Mouse (Mus musculus) frontal cortex, postnatal 10 days (tissue): Measurements from ENCODE around the gene Abca9.

Experiments
- DNase-seq, 2 experiments: peaks; one replicate each; pipeline ENCODE4 v3.0.0; 2022; ENCODE audit warnings: low spot score in 2 of 2, mixed read lengths in 1 of 2

Abca9 gene

DNA sequence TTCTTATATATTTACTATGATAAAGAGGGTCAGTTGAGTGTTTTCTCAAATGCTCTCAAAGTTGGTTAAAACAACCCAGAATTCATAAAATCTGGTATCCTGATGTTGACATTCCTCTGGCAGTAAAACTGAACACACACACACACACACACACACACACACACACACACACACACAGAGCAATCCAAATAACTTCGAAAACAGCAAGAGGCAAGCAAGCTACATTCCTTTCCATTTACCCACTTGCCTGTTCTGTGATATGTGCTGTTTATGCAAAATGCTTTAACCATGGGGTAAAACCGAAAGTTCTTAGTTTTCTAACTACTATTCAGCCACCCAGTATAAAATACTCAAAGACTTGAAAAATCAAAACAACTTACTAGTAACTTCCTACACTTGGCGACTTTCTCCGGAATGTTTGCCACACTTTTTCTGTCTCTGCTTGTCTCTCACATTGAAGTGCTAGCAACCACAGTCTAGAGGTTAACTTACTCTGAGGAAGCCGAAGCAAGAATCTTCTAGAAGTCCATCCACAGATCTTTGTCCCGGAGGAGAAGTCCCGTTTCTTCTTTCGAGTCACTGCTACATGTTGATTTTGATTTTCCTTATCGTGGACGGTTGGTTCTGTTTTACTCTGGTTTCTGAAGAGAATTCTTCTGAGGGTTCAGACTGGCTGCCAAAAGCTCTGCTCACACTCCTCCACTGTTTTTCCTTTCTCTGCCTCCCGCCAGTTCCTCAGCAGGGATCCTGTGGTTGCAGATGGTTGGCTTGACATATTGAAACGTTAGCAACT is at the start of gene Abca9:
Gene Abca9, minus strand, starts transcription at position 738 of the 793 bp plus-strand sequence.
- peak; percentile 17 to 32 for DNase-seq

DNA sequence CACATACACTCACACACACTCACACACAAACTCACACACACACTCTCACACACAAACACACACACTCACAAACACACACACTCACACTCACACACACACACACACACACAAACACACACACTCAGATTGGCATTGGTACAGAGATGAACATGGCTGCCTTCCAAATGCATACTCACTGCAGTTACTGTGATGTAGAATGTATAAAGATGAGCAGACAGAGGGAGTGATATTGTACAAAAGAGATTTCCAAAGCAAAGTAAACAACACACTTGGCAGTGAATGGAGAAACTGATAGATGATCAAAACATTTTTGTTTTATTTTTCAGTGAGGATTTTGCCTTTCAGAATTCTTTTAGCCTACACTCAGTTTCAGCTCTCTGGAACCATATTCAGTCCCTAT is 49.1 kb upstream of the Abca9 start:
- DNase-seq, result no peak

DNA sequence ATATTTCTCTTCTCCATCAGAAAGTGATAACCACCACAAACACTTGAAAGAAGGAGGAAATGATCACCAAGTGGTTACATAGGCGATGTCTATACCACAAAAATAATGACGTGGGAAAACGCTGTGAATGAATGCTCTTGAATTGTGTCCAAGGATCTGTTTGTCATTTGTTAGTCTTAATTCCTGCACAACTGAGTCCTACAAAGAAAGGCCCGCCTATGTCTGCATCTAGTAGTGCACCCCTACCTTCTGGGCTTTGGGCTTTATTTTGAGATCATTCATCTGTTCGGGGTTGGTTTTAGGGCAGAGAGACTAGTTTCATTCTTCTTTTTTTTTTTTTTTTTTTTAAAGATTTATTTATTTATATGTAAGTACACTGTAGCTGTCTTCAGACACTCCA is 35.9 kb upstream of the Abca9 start:
- no peak for DNase-seq

DNA sequence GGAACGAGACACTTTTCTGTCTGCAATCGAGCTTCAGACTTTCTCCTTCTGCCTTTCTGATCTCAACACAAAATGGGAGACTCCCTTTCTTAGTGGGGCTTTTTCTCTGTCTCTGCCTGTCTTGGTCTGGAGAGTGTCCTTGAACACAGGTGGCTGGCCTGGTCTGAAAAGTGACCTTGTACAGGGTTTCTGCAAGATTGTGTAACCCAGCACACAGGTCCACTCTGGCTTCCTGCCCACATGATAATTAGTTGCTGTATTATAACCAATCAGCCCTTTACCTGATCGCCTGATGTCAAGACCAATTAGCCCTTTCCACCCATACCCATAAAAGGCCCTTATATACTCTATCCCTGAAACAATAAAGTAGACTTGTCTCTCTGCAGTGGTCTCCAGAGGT is 30.9 kb upstream of the Abca9 start:
- no peak for DNase-seq

DNA sequence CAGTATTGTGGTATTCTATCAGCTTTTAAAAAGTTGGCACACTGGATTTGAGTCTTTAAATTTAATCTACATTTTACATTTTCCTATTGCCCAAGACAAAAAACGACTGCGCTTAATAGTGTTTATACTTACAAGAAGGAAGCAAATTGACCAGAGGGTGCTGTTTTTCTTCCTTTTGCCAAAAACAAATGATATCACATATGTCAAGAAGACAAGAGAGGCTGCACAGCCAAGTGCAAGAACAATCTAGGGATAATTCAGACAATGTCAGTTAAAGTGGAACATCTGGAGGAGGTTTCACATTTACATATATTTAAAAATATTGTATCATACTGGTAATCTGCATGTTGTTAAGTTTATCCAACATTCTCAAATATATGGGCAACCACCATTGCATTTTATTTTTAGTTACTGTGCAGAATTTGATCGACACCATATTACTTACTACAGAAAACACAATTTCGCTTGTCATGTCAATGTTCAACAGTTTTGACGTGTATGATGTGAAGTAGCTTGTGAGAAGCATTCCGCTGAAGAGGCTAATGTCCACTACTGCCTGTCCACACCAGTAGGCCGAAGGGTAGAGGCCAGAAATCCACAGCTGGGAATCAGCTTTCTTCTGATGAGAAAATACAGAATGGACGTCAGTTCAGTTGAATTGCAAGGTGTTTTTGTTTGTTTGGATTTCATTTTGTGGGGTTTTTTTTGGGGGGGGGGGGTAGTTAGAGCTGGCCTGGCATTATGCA is 28.7 kb upstream of the Abca9 start:
- DNase-seq, result no peak

DNA sequence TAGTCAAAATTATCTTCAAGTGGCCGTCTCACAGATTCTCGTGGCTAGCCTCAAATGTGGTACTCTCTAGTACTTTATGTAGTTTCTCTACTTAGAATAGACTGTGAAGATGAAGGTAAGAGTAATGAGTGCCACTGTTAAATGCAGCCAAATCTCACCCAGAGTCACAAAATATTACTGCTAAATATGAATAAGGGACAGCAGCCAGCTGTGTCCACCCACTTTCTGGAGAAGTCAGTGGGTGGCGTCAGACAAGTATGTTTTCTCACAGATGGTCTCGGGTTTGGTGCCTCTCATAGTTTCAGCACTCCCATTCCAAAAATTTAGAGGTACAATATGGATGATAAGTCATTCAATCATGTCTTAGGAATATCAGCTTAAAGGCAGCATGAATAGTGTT is 27.3 kb upstream of the Abca9 start:
- DNase-seq, result no peak

DNA sequence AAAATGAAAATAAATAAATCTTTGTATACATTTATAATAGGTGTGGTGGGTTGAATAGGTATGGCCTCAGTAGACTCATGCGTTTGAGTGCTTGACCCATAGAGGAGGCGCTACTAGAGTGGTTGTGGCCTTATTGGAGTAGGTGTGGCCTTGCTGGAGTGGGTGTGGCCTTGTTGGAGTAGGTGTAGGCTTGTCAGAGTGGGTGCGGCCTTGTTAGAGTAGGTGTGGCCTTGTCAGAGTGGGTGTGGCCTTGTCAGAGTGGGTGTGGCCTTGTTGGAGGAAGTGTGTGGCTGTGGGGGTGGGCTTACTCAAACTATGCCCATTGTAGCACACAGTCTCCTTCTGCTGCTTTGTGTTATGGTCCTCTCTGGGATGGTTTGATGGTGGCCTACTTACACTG is 3.2 kb upstream of the Abca9 start:
- no peak for DNase-seq

DNA sequence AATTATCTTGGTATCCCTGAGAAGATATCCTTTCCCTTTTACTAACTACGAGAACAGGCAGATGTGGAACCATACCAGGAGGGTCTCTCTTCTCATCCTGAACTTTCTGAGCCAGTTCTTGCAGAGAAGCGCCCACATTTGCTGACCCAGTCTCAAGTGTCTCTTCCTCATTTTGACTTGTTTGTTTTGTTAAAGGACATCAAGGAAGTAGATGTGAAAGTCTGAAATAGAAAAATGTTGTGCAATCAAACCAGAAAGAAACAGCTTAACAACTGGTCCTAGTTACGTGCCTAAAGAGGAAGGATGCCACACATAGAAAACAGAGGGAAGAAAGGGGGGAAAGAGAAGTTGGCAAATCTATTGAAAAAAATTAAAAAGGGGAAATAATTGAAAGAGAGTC is 2.2 kb downstream of the Abca9 start:
- DNase-seq, result no peak

DNA sequence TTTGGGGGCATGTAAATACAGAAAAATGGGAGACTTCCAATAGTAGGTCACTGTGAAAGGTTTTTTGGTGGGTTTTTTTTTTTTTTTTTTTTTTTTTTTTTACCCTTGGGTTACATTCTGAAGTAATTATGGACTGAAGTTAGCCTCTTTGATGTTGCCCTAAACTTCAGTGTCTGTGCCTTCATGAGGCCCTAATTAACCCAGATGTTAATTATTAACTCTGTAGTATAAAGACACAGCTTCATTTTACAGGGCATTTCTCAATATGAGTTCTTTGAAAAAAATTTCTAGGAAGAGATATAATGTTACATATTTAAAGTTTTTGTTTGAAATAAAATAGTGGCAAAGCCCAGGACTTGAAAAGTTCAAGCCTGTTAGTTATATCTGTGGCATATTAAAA is 2.6 kb downstream of the Abca9 start:
- no peak for DNase-seq

DNA sequence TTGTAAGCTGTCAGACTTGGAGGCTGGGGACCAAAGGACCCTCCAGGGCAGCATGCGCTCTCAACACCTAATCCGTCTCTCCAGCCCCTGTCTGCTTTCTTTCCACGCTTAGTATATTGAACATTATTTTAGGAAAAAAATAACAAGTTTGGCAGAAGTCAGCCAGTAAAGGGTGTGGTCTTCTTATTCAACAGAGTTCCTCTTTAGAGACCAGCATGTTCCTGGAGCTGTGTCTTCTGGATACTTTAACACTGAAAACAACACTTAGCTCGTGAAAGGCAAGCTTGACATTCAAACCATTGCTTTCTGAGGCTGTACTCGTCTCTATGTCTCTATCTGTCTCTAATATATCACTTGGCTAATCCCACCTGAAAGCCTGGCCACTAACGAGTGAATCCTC is 10.9 kb downstream of the Abca9 start:
- DNase-seq, result no peak

DNA sequence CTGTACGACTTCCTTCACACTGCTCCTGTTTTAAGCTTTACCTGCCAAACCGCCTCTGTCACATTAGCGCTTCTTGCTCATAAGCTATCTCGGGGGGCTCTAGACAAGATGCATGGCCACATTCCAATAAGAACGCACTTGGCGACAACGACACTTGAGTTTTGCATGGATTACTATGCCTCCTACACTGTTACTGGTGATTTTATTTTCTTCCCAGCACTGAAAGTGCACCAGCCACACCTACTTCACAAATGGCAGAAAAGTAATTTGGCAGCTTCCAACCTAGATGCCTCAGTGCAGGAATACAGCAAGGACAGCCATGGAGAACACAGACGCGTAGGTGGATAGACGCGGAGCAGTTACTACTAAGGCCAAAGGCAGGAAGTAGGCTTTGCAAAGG is 12.0 kb downstream of the Abca9 start:
- DNase-seq, result no peak

DNA sequence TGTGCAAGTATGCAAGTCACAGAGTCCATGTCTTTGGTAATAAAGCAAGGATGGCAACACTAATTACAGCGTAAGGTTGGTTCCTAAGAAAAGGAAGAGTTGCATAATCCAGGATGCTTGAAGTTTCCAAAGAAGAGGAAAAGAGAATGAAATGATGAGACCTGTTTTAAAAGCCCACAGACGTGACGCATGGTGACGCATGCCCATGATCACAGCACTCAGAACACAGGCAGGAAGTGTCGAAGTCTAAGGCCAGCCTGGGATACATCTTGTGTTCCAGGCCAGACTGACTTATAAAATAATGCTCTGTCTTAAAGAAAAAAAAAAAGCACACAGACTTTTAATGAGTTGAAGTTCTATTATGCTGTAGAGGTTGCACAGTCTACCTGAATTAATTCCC is 20.4 kb downstream of the Abca9 start:
- no peak for DNase-seq

DNA sequence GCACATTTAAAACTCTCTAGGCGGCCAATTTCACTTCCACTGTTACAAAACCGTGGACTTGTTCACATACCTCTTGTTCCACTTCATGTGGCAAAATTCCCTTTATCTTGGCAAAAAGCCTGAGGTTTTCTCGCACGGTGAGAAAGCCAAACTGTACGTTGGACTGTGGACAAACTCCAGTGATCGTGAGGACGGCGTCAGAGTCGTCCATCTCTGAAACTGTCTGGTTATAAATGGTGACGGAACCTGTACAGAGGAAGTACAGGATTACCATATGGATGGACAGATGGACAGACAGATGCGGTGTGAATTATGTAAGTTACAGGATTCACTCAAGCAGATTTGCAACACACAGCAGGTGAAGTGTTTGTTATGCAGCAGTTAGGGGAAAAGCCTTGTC is 22.6 kb downstream of the Abca9 start:
- no peak for DNase-seq

DNA sequence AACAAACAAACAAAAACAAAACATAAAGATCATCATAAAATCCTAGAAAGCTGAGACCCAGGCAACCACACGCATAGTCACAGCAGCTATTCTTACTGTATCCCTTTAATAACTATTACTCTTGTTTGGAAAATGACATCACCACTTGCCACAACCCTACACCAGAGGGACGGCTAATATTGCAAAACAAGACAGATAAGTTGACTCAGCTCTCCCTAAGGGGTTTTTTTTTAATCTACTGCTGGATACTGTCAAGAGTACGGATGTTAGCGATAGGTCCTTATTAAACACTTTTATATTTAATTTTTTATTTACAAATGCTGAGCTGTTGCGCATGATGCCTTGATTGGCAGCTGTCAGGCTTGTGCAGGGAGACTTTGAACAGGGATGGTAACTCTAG is 37.2 kb downstream of the Abca9 start:
- DNase-seq, result no peak

DNA sequence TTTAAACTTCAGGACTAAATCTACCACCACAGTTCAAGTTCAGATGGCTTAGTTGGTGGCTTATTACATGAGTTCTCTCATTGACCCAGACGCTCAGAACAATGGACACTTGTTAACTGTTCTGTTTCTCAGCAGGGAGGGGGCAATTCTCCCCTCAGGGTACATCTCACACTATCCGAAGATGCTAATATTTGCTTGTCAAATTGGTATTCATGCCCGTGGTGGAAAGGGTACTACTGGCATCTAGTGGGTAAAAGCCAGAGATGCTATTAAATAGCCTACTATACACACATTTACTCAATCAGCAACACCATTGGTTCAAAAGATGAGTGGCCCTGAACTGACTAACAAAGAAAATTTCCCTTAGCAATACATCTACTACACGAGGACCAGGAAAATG is 56.9 kb downstream of the Abca9 start:
- no peak for DNase-seq

DNA sequence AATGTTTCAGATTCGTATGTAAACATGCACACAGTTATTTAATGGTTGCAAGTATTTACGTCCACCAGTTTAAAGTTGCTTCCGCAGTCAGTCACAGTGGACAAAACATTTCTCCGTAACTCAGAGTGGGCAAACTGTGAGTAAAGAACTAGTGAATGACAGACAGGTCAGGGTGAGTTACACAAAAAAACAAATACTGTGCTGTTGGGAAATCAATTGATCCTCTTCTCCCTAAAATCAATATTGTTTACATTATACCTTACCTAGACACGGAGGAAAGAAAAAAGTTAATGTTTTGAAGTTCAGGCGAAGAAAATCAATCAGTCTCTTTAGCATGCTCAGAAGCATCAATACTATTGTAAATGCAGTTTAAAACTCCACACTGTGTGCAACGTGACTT is 66.6 kb downstream of the Abca9 start:
- no peak for DNase-seq

DNA sequence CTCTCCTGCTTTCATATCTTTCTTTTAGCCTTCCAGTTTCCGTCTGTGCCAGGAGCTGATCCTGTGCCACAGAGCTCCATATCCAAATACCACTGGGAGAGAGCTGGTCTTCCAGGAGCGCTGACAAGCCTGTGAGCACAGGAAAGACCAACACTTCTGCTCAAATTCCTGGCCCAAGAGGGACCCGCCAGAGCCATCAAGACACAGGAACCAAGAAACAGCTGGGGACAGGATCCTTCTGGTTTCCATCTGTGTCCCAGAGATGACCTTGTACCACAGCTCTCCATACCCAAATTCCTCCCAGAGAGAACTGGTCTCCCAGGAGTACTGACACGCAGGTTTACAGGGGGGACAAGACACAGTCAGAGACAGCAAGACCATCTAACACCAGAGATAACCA is 69.1 kb downstream of the Abca9 start:
- DNase-seq, result no peak

DNA sequence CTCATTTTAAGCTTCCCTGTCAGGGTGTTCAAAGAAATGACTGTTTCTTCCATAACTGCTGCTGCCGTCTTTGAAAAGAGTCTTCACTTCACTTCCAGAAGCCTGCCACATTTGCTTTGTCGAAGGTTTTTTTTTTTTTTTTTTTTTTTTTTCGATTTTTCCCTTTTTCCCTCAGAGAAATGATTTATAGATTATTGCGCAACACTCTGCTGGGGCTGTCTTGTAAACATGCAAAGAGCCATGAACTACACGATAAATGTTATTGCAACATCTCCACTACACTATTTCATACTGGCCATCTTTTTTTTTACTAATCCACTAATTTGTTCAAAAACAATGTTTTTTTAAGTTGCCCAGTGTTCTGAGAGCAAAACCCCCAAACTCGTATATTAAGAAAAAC is 70.5 kb downstream of the Abca9 start:
- no peak for DNase-seq

DNA sequence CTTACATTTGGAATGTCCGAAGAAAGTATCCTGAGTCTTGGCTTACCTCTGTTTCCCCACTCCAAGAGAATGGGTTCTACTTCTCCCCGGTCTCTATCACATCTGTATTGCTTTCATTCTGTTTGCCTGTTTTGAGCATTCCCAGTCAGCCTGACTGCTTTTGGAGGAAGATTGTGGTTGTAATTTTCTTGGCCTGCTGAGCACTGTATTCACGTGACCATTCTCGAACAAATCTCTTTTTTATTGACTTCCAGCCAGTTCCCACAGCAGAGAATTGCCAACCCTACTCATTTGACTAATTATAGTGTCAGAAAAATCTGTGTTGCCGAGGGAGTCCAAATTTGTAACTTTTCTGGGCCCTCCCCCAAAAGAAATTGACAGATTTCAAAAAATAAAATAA is 72.1 kb downstream of the Abca9 start, which contains the start of gene Abca8a:
Gene Abca8a, minus strand, starts transcription at position 121 of the 400 bp plus-strand sequence.
- no peak for DNase-seq

DNA sequence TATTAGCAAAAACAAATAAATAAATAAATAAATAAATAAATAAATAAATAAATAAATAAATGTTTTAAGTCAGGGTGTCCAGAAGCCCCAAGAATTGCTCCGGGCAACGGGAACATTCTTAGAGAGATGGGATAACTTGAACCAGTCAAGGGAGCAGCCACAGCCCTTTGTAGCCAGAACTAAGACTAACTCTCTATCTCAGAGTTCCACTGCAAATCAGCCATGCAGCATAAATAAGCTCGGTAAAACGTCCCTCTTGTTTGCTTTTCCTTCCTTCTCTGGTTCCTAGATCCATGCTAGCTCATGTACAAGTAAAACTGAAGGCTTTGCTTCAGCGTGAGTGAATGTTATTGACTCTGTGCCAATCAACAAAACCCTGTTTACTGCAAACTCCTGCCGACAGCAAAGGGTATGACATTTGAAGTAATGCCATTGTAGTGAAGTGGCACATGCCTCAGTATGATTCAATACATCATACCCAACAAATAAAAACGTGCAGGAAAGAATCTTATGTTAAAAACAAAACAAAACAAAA is 73.1 kb downstream of the Abca9 start:
- DNase-seq, result no peak

DNA sequence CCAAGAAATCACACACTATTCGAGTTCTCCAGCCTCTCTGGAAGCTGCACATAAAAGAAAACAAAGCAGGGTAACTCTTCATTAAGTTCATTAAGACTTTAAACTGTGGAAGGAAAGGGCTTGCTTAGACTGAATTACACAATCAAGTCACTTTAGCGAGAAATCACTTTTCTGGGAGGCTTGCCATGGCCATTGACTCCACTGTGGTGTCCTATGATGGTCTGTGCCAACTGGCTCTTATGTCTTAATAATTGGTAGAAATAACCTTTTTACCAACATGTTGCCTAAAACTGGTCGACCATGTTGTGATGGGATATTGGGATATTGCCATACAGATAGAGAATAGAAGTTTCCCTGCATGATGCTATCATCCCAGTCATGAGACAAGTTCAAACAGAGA is 73.8 kb downstream of the Abca9 start:
- DNase-seq, result no peak

DNA sequence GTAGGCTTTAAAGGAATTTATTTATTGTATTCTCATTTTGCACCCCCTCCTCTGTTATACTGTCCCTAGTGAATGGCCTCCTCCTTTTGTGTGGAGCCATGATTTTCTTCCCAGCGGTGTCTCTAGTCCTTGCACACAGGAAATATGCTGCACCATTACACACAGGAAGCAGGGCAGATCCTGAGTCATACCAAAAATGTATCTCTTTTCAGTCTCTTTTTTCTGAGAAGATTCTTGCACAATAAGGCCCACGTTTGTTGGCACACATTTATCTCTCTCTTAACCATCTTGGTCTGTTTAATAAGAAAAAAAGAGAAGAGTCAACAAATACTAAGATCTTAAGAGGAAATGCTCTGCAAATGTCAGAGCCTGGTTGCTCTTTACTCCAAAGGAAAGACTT is 76.7 kb downstream of the Abca9 start:
- DNase-seq, result no peak

DNA sequence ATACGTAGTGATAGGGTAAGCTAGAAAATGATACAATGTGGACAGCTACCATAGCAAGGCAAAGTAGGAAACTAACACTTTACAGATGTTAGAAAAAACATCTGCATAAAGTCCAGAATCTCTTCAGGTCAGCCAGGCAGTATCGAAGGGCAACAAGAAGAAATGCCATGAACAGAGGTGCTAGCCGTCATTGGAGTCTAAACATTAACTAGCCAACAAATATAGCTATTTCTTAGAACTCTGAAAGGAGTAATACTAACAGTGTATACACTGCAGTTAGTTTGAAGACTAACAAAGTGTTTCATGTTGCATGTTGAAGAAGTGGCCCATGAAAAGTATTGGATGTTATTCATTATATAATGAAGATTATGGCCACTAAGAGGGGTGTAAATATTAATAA is 95.8 kb downstream of the Abca9 start:
- no peak for DNase-seq
